Mouse (Mus musculus): ENCODE data around the gene Rcsd1.

Gene Rcsd1

GRCm38 (mm10) chr1:165617166-165617891, 92.2 kb downstream of the Rcsd1 start:
- DNase-seq = no peak

GRCm38 (mm10) chr1:165616652-165617051, 92.9 kb downstream of the Rcsd1 start:
- DNase-seq = no peak

DNA sequence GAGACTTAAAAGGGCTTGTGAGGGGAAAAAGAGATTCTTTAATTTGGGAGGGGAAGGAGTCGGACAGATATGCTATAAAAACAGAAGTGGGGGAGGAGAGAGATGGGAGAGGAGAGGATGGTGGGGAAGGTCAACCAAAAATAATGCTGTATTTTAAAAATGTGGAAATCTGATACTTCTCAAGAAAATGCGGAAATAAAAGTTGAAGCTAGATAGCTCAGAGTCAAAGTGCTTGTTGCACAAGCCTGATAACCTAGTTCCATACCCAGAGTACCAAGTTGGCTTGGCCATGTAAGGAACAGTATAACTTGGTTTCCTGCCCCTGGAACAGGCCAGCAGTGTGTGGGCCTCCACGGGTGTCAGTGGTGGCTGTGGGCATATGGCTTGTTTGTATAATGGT, 94.8 kb downstream of the Rcsd1 start:
- no peak for DNase-seq

- DNase-seq = no peak
These were observed 95.6 kb downstream of the Rcsd1 start for GRCm38 (mm10) chr1:165613926-165614325.

DNA sequence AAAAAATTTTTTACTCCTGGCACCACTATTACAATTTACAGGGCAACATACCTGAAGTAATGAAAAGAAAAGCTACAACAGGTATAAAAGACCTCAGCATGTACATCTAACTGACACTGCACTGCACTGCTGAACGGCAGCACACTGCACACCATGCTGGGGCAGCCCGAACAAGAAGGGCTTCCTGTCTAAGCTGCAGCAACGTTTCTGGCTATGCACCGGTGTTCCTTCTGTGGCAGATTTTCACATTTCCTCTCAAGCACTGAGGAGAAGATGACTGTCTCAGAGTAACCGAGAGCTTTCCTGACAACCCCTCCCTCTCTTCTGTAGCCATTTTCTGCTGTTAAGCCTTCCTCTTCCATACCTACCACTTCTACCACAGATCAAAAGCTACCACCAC, 96.8 kb downstream of the Rcsd1 start:
- DNase-seq = no peak

- DNase-seq = no peak
These were observed 99.1 kb downstream of the Rcsd1 start for GRCm38 (mm10) chr1:165610321-165610999.

GRCm38 (mm10) chr1:165609495-165610320, 99.8 kb downstream of the Rcsd1 start:
- DNase-seq = no peak

DNA sequence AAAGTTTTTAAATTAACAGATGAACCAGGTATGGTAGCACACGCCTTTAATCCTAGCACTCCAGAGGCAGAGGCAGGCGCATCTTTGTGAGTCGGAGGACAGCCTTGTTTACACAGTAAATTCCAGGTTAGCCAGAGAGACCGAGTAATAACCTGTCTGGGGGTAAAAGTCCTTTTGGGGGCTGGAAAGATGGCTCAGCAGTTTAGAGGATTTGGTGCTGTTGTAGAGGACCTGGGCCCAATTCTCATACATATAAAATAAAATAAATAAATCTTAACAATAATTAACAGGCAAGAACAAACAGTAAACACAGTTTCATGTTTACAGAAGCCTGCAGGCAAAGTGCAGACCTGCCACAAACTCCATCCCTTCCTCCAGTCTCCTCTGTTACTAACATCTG, 100.7 kb downstream of the Rcsd1 start:
- DNase-seq = no peak

GRCm38 (mm10) chr1:165605774-165606173, 103.8 kb downstream of the Rcsd1 start:
- no peak for DNase-seq

DNA sequence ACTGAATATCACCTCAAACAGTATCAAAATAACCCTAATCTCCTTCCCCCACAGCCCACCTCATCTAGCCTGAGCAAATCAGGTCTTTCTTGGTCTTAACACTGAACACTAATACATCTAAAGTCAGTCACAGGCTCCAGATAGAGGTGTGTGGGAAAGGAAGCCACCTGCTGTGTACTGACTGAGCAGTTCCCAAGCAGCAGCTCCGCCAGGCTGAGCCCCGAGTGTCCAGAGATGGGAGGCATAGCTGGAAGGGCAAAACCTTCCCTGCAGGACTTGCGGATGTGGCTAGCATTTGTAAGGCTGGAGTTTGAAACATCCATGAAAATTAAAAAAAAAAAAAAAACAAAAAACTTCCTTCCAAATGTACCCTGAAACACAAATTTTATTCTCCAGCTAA, 104.4 kb downstream of the Rcsd1 start:
- no peak for DNase-seq

DNA sequence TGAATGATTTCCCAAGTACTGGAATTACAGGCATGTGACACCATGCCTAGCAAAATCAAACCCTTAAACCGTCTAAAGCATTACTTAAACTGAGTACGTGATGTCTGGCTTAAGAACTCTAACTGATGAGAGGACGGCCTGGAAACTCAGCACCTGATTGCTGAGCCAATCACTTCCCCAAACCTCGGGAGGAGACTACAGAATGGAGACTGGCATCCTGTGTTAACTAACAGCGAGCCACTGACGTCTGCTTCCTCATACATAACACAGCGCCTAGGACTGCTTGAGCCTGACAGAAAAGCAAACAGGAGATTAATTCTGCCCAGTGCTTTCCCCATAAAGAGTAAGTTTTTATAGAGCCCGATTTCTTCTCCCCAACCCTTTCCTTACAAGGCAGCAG, 105.4 kb downstream of the Rcsd1 start:
- DNase-seq = no peak

- no peak for DNase-seq
These were observed 106.3 kb downstream of the Rcsd1 start for GRCm38 (mm10) chr1:165603218-165603617.

DNA sequence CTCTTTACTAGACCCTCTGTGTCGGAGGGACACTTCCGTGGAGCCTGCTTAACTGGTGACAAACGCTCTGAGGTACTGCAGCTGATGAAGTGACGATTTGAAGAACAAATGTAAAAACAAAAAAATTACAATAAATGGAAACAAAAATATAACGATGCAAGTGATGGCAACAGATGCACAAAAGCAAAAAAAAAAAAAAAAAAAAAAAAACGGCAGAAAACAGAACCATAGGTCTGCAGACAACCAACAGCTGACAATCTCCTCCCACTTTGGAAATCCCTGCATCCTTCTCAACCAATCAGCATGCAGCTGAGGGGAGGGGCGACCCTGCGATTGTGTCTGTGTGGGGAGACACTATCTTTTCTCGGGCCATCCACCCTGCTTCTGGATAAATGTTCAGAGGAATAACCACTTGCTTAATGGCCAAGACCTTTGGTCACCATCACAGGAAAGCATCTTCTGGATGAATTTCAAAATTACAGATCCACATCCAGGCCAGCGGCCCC, 107.7 kb downstream of the Rcsd1 start:
- DNase-seq = no peak
